Mouse (Mus musculus): Measurements from ENCODE around the gene Apoa2. TPM values are rescaled to one million over a fixed set of nuclear protein-coding genes. Genes with fewer than 3 reads are reported as not detected.

Gene Apoa2
- polyA plus RNA-seq, 1 experiment: 7.2 TPM

DNA sequence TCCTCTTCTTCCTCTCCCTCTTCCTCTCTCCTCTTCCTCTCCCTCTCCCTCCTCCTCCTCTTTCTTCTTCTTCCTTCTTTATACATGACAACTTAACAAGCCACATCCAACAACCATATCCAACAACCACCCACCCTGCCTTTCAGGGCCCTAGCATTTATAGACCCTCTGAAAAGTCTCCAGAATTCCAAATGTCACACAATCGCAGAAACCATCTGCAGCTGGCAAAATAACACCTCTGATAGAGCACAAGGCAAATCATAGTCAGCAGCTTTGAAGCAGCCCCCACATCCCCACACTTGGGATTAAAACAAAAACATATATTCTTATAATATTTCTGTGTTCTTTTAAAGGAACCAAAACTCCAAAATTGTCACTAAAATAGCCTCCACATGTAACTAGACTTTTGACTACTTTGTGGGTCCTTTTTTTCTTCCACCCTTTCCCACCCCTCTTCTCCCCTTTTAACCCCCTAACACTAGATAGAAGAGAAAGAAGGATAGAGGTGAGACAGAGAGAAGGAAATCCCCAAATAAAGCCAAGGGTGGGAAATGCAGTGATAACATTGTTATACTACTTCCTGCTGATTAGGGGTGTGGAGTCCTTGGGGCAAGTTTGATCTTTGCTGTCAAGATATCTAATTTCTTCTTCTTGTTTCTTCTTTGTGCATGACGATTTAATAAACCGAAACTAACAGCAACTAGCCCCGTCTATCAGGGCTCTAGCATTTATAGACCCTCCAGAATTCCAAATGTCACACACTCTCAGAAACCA lies 41.3 kb downstream of the Apoa2 start:
- no peak for DNase-seq
- 37% methylated on average over 4 of the region's 4 CpGs for WGBS
- no peak for TF ChIP-seq CTCF (IDR thresholded peaks at IDR 0.05; ENCODE audit: insufficient read depth, low read length)
- no peak for TF ChIP-seq POLR2A (IDR thresholded peaks at IDR 0.05; ENCODE audit: borderline replicate concordance, extremely low read depth, low read depth, low read length)

DNA sequence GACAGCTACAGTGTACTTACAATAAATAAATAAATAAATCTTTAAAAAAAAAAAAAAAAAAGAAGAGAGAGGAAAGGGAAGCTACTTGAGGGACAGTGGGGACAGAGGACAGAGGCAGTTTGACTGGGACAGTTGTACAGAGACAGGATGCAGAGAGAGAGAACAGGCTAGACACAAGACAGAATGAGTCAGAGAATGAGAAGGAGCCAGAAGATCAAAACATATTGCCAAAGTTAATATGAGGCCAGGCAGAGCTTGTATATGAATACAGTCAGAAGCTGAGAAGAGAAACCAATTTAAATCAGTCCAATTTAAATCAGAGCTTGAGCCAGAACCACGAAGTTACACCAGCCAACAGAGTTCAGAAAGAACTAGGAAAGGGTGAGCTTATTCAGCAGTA lies 43.5 kb downstream of the Apoa2 start:
- WGBS: 58% methylated on average over 1 of the region's 1 CpGs
- Histone ChIP-seq H3K4me1 (ENCODE audit: control insufficient read depth, insufficient read depth, low read length) (peaks cover 12% of the 10 kb centered on the region; the same call in 1 of the 2 replicates), H3K4me3 (replicated peaks; ENCODE audit: extremely low read depth, low read depth, low read length) (no peak overlapping the region)
- no peak for DNase-seq
- no peak for TF ChIP-seq POLR2A (IDR thresholded peaks at IDR 0.05; ENCODE audit: borderline replicate concordance, extremely low read depth, low read depth, low read length)

More for the DNA sequence above, 41.3 kb downstream of the Apoa2 start:
- no peak overlapping the region for H3K4me3 ChIP-seq (replicated peaks; ENCODE audit: extremely low read depth, low read depth, low read length)
- H3K4me1 ChIP-seq (ENCODE audit: control insufficient read depth, insufficient read depth, low read length): peaks cover 6% of the 10 kb centered on the region; the same call in 1 of the 2 replicates

DNA sequence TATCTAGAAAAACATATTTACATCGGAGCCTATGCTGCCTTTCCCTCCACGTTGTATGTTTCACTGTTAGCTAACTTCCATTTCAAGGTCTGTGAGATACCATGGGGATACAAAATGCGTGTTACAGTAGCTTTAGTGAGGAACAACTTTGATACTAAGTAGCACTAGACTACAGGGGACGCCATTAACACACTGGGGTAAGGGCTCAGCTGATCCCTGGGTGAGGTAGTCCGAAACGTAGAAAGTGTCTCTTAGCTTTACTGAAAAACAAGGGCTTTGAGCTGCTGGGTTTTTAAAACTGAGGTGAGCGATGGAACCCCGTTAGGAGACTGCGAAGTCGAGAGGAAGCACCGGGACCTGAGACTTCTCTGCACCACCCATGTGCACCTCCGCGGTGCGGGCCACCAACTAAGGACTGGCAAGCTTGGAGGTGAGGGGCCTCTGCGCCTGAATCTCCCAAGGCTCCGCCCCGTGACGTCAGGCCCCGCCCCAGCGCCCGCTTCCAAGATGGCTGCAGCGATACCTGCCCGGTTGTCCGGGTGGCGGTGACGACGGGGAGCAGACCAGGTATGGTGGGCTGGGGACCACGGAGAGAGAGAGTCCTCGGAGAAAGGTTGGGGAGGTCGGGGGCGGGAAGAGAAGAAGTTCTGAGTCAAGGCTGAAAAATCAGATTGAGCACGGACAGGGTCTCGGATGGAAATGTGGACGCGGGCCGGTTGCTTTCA lies 45.2 kb downstream of the Apoa2 start, which contains the start of gene B4galt3:
Gene B4galt3, plus strand, starts transcription at position 481 of the 725 bp plus-strand sequence.
- peaks cover 12% of the 10 kb centered on the region; the same call in 1 of the 2 replicates for H3K4me1 ChIP-seq (ENCODE audit: control insufficient read depth, insufficient read depth, low read length)
- DNase-seq: peak; percentile 99
- TF ChIP-seq CTCF (IDR thresholded peaks at IDR 0.05; ENCODE audit: insufficient read depth, low read length): no peak
- peak; percentile 97 for TF ChIP-seq POLR2A (IDR thresholded peaks at IDR 0.05; ENCODE audit: borderline replicate concordance, extremely low read depth, low read depth, low read length)
- 4% methylated on average over 36 of the region's 36 CpGs for WGBS
- peak within 1 kb of the TSS; percentile 88 for H3K4me3 ChIP-seq (replicated peaks; ENCODE audit: extremely low read depth, low read depth, low read length)

DNA sequence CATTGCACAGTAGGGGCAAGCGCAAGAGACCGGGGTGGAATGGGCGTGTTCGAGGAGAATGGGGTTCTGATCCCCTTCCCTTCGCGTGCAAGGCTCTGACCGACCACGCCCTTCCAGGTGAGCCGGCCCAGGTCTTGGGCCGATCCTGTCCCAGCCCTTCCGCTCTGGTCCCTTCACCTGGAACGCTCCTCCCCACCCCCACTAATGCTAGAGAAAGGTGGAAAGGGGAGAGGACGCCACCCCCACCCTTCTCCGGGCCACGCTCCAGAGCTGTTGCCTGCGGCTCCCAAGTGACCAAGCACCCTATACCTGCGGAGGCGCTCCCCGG lies 45.7 kb downstream of the Apoa2 start:
- 2% methylated on average over 19 of the region's 19 CpGs for WGBS
- TF ChIP-seq CTCF (IDR thresholded peaks at IDR 0.05; ENCODE audit: insufficient read depth, low read length): no peak
- TF ChIP-seq POLR2A (IDR thresholded peaks at IDR 0.05; ENCODE audit: borderline replicate concordance, extremely low read depth, low read depth, low read length): no peak; the same call in 1 of the 2 replicates
- H3K4me1 ChIP-seq (ENCODE audit: control insufficient read depth, insufficient read depth, low read length): peaks cover 12% of the 10 kb centered on the region; the same call in 1 of the 2 replicates
- no peak for DNase-seq
- H3K4me3 ChIP-seq (replicated peaks; ENCODE audit: extremely low read depth, low read depth, low read length): peak overlapping the region; percentile 88

DNA sequence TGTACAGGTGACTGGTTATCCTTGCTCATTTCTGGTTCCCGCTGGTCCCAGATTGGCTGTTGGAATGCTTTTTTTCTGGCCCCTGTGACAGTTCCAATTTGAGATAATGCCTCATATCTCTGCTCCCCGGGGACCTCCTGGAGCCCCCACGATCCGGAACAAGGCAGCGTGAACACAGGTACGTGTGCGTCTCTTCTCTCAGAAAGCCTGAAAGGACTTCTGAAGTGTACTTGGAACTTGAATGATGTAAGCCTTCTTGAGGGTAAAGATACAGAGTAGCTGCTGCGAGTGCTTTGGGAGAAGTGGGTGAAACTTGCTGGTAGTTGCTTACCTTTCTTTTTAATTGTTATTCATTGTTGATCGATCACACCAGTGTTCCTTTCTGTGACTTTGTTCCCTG lies 46.3 kb downstream of the Apoa2 start:
- DNase-seq: peak; percentile 48
- 45% methylated on average over 9 of the region's 9 CpGs for WGBS
- Histone ChIP-seq H3K4me1 (ENCODE audit: control insufficient read depth, insufficient read depth, low read length) (peaks cover 12% of the 10 kb centered on the region; the same call in 1 of the 2 replicates), H3K4me3 (replicated peaks; ENCODE audit: extremely low read depth, low read depth, low read length) (peak overlapping the region; percentile 88)
- TF ChIP-seq CTCF (IDR thresholded peaks at IDR 0.05; ENCODE audit: insufficient read depth, low read length) (no peak), POLR2A (IDR thresholded peaks at IDR 0.05; ENCODE audit: borderline replicate concordance, extremely low read depth, low read depth, low read length) (no peak)

DNA sequence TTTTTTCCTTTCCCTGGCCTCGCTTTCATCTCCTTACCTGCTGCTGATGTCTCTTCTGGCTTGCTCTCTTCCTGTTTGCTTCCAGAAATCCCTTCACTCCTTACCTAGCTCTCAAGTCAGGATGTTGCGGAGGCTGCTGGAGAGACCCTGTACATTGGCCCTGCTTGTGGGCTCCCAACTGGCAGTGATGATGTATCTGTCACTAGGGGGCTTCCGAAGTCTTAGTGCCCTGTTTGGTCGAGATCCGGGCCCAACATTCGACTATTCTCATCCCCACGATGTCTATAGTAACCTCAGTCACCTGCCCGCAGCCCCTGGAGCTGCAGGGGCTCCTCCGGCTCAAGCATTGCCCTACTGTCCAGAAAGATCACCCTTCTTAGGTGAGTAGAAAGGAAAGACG lies 46.8 kb downstream of the Apoa2 start:
- Histone ChIP-seq H3K4me1 (ENCODE audit: control insufficient read depth, insufficient read depth, low read length) (peaks cover 12% of the 10 kb centered on the region; the same call in 1 of the 2 replicates), H3K4me3 (replicated peaks; ENCODE audit: extremely low read depth, low read depth, low read length) (no peak overlapping the region)
- TF ChIP-seq CTCF (IDR thresholded peaks at IDR 0.05; ENCODE audit: insufficient read depth, low read length): no peak
- no peak for TF ChIP-seq POLR2A (IDR thresholded peaks at IDR 0.05; ENCODE audit: borderline replicate concordance, extremely low read depth, low read depth, low read length)
- no peak for DNase-seq
- 55% methylated on average over 10 of the region's 10 CpGs for WGBS

DNA sequence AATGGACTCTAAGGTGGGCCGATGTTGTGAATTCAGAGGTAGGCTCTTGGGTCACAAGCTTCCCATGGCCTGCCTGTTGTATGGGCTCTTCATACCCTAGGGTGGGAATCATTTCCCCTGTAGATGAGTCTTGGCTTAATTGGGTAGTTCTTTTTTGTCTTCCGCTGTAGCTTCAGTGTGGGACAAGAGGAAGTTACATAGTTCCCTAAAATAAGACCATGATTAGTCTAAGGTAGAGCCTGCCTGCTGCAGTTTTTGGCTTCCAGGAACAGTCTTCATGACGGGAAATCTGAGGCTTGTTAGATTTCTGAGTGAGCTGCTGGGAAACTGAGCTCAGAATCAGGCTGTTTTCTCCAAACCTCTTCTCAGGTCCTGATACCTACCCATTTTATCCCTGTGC lies 47.2 kb downstream of the Apoa2 start:
- TF ChIP-seq CTCF (IDR thresholded peaks at IDR 0.05; ENCODE audit: insufficient read depth, low read length) (no peak), POLR2A (IDR thresholded peaks at IDR 0.05; ENCODE audit: borderline replicate concordance, extremely low read depth, low read depth, low read length) (no peak)
- 77% methylated on average over 3 of the region's 3 CpGs for WGBS
- Histone ChIP-seq H3K4me1 (ENCODE audit: control insufficient read depth, insufficient read depth, low read length) (peaks cover 12% of the 10 kb centered on the region; the same call in 1 of the 2 replicates), H3K4me3 (replicated peaks; ENCODE audit: extremely low read depth, low read depth, low read length) (no peak overlapping the region)
- no peak for DNase-seq

DNA sequence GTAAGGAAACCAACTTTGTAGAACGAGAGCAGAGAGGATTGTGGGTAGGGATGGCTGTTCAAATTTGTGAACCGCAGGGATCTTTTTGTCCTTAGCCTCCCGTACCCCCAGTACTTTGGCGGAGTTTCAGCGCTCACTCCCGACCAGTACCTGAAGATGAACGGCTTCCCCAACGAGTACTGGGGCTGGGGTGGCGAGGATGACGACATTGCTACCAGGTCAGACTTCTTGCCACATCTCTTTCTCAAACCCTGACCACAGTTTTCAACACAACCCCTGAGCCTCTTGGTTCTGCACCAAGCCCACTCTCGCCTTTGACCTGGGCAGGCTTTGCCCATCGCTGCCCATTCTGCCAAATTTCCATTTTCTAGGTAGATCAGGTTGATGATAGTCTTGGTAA lies 49.3 kb downstream of the Apoa2 start:
- 80% methylated on average over 12 of the region's 12 CpGs for WGBS
- TF ChIP-seq CTCF (IDR thresholded peaks at IDR 0.05; ENCODE audit: insufficient read depth, low read length) (no peak), POLR2A (IDR thresholded peaks at IDR 0.05; ENCODE audit: borderline replicate concordance, extremely low read depth, low read depth, low read length) (no peak)
- no peak for DNase-seq
- H3K4me3 ChIP-seq (replicated peaks; ENCODE audit: extremely low read depth, low read depth, low read length): no peak overlapping the region
- peaks cover 12% of the 10 kb centered on the region; the same call in 1 of the 2 replicates for H3K4me1 ChIP-seq (ENCODE audit: control insufficient read depth, insufficient read depth, low read length)

DNA sequence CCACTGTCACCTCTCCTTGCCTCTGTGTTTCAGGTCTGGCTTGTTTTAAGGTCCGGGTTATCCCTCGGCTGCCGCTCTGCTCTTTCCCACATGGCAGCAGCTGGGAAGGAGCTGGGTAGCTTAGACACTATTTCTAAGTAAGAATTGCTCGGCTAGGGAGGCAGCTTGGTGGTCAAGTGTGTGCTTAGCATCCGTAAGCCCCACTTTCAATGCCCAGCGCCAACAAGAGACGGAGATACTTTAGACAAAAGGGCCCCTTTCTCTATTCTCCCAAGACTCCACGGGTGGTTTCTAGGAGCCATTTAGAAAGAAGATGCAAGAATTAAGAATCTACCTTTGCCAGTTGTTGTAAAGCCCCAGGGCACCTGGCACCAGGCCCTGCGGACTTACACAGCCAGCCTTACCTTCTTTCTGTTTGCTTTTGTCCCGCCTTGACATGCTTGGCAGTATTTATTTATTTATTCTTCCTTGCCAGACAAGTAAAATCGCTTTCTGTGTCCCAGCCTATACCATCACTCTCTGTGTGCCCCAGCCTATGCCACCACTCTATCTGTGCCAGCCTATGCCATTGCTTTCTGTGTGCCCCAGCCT lies 50.4 kb downstream of the Apoa2 start:
- Histone ChIP-seq H3K4me3 (replicated peaks; ENCODE audit: extremely low read depth, low read depth, low read length) (no peak overlapping the region), H3K4me1 (ENCODE audit: control insufficient read depth, insufficient read depth, low read length) (peaks cover 13% of the 10 kb centered on the region)
- WGBS: 72% methylated on average over 11 of the region's 11 CpGs
- no peak for DNase-seq
- no peak for TF ChIP-seq POLR2A (IDR thresholded peaks at IDR 0.05; ENCODE audit: borderline replicate concordance, extremely low read depth, low read depth, low read length)
- no peak for TF ChIP-seq CTCF (IDR thresholded peaks at IDR 0.05; ENCODE audit: insufficient read depth, low read length)

Other genes with a start within 250 kb of the Apoa2 start
- 16.3 and 16.4 TPM in 2 replicates for gene Fcgr2b, start 248.5 kb upstream of the Apoa2 start, polyA plus RNA-seq (2012; rRNA removed)
- gene Fcgr4, start 206.1 kb upstream of the Apoa2 start, polyA plus RNA-seq (2012; rRNA removed): 6.8 and 7.9 TPM in 2 replicates
- gene Fcgr3, start 160.1 kb upstream of the Apoa2 start, polyA plus RNA-seq (2012; rRNA removed): 19.5 and 23.3 TPM in 2 replicates
- 28.2 and 45.5 TPM in 2 replicates for gene Cfap126, start 111.1 kb upstream of the Apoa2 start, polyA plus RNA-seq (2012; rRNA removed)
- gene Sdhc, start 74.5 kb upstream of the Apoa2 start, polyA plus RNA-seq (2012; rRNA removed): 136 and 191 TPM in 2 replicates
- 15.9 and 24.9 TPM in 2 replicates for gene Mpz, start 74.3 kb upstream of the Apoa2 start, polyA plus RNA-seq (2012; rRNA removed)
- gene Pcp4l1, start 28.8 kb upstream of the Apoa2 start, polyA plus RNA-seq (2012; rRNA removed): 37.5 and 59.8 TPM in 2 replicates
- gene Nr1i3, start 11.1 kb upstream of the Apoa2 start, polyA plus RNA-seq (2012; rRNA removed): 0.25 TPM in 1 of 2 replicates, not detected in the other
- 25.7 and 28.8 TPM in 2 replicates for gene Tomm40l, start 2.5 kb upstream of the Apoa2 start, polyA plus RNA-seq (2012; rRNA removed)
- 117 and 158 TPM in 2 replicates for gene Fcer1g, start 9.3 kb downstream of the Apoa2 start, polyA plus RNA-seq (2012; rRNA removed)
- gene Adamts4, start 25.4 kb downstream of the Apoa2 start, polyA plus RNA-seq (2012; rRNA removed): 1.2 and 1.3 TPM in 2 replicates
- 78.8 and 118 TPM in 2 replicates for gene Ndufs2, start 26.3 kb downstream of the Apoa2 start, polyA plus RNA-seq (2012; rRNA removed)
- gene B4galt3, start 45.3 kb downstream of the Apoa2 start, polyA plus RNA-seq (2012; rRNA removed): 72.0 and 75.8 TPM in 2 replicates
- 40.6 and 49.0 TPM in 2 replicates for gene Ppox, start 56.1 kb downstream of the Apoa2 start, polyA plus RNA-seq (2012; rRNA removed)
- gene Usp21, start 62.9 kb downstream of the Apoa2 start, polyA plus RNA-seq (2012; rRNA removed): 42.3 and 51.2 TPM in 2 replicates
- 18.8 and 22.2 TPM in 2 replicates for gene Ufc1, start 70.0 kb downstream of the Apoa2 start, polyA plus RNA-seq (2012; rRNA removed)
- 34.5 and 47.0 TPM in 2 replicates for gene Dedd, start 104.1 kb downstream of the Apoa2 start, polyA plus RNA-seq (2012; rRNA removed)
- 42.7 and 44.1 TPM in 2 replicates for gene Nit1, start 120.6 kb downstream of the Apoa2 start, polyA plus RNA-seq (2012; rRNA removed)
- 9.0 and 20.0 TPM in 2 replicates for gene Pfdn2, start 120.6 kb downstream of the Apoa2 start, polyA plus RNA-seq (2012; rRNA removed)
- 1.9 and 3.4 TPM in 2 replicates for gene Klhdc9, start 135.7 kb downstream of the Apoa2 start, polyA plus RNA-seq (2012; rRNA removed)
- gene Nectin4, start 145.0 kb downstream of the Apoa2 start, polyA plus RNA-seq (2012; rRNA removed): 10.3 and 19.2 TPM in 2 replicates
- 11.6 and 17.5 TPM in 2 replicates for gene Arhgap30, start 163.9 kb downstream of the Apoa2 start, polyA plus RNA-seq (2012; rRNA removed)
- 95.3 and 107 TPM in 2 replicates for gene Usf1, start 186.3 kb downstream of the Apoa2 start, polyA plus RNA-seq (2012; rRNA removed)
- 8.9 and 16.2 TPM in 2 replicates for gene Tstd1, start 193.8 kb downstream of the Apoa2 start, polyA plus RNA-seq (2012; rRNA removed)
- 108 and 149 TPM in 2 replicates for gene F11r, start 212.5 kb downstream of the Apoa2 start, polyA plus RNA-seq (2012; rRNA removed)